Mouse (Mus musculus) lung, embryonic 16.5 days (tissue): ENCODE measurements around the gene Tctn3. TPM values are rescaled to one million over a fixed set of nuclear protein-coding genes. Genes with fewer than 3 reads are reported as not detected.

ENCODE experiments used
- ATAC-seq: fragments of 200-750 bp; cut with Nextera tagmentation; 2 replicates; pipeline ENCODE4 v1.8.0; 2017; ENCODE audit warnings: low read depth, mild to moderate bottlenecking, moderate library complexity
- H3K27ac ChIP-seq: fragments of 300-500 bp; sonication (generic); 2 replicates; pipeline ENCODE4 v1.5.1; 2014; ENCODE audit warnings: mild to moderate bottlenecking, control low read depth, low read length
- H3K27me3 ChIP-seq: fragments of 300-500 bp; sonication (generic); 2 replicates; pipeline ENCODE4 v1.6.1; 2014; ENCODE audit warnings: low read depth, low read length, mixed read lengths; ENCODE audit not compliant: control insufficient read depth, insufficient read depth
- H3K36me3 ChIP-seq: fragments of 300-500 bp; sonication (generic); 2 replicates; pipeline ENCODE4 v1.6.1; 2014; ENCODE audit warnings: low read length; ENCODE audit not compliant: control insufficient read depth, insufficient read depth
- H3K4me1 ChIP-seq: fragments of 300-500 bp; sonication (generic); replicated peaks from 2 replicates; pipeline ENCODE4 v1.6.1; 2014; ENCODE audit warnings: low read length, mixed read lengths; ENCODE audit not compliant: control insufficient read depth, insufficient read depth
- H3K4me2 ChIP-seq: fragments of 300-500 bp; sonication (generic); 2 replicates; pipeline ENCODE4 v1.6.1; 2014; ENCODE audit warnings: low read depth, low read length, control low read depth
- H3K4me3 ChIP-seq: fragments of 300-500 bp; sonication (generic); 2 replicates; pipeline ENCODE4 v1.5.1; 2014; ENCODE audit warnings: mild to moderate bottlenecking, low read length, control low read depth
- H3K9ac ChIP-seq: fragments of 300-500 bp; sonication (generic); 2 replicates; pipeline ENCODE4 v1.6.1; 2014; ENCODE audit warnings: low read length, control low read depth
- H3K9me3 ChIP-seq: fragments of 300-500 bp; sonication (generic); 2 replicates; pipeline ENCODE4 v1.6.1; 2016; ENCODE audit warnings: low read length; ENCODE audit not compliant: control insufficient read depth
- WGBS: fragments of 180-500 bp; shearing (Covaris S2); extraction: QIAGEN DNeasy Blood & Tissue Kit; methylation state at CpG from one replicate; pipeline ENCODE4 v1.1.7; 2014; 5-methylcytosine and 5-hydroxymethylcytosine counted together
- polyA plus RNA-seq: library from polyadenylated mRNA; unstranded; fragments of >200 nt; fragmentation: Nextera tagmentation; extraction: Ambion mirVana; gene quantifications from 2 replicates; pipeline ENCODE4 v1.2.1, GENCODE M21; 2015

Tctn3 gene
- polyA plus RNA-seq, 1 experiment from 2014 or later = 12.7 TPM

DNA sequence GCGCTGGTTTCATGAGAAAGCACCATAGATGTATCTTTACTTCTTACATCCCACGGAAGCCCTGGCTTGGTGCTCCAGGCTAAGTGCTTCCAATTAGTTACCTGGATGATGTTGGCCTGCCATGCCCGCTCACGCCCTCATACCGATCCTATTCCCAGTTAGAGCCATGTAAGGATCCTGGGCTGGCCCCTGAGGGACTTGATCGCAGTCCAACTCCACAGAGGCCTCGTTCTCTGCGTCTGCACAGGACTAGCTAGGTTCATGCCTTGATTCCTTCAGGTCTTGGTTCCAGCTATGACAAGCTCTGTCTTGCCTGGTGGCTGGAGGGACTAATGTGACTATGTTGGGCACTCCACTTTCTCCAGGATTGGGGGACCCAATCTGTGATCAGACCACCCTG lies 56.9 kb downstream of the Tctn3 start:
- H3K4me3 ChIP-seq = no peak overlapping the region
- no peaks in the 10 kb centered on the region for H3K9me3 ChIP-seq
- peaks cover 9% of the 10 kb centered on the region; the same call in 1 of the 2 replicates for H3K4me1 ChIP-seq
- H3K27ac ChIP-seq = peak overlapping the region; percentile 75; the same call in 1 of the 2 replicates
- H3K4me2 ChIP-seq = no peak overlapping the region
- no peak for ATAC-seq
- no peaks in the 10 kb centered on the region for H3K27me3 ChIP-seq
- H3K36me3 ChIP-seq = peaks cover 16% of the 10 kb centered on the region
- no peak overlapping the region for H3K9ac ChIP-seq
- WGBS = 88% methylated on average over 8 of the region's 8 CpGs

DNA sequence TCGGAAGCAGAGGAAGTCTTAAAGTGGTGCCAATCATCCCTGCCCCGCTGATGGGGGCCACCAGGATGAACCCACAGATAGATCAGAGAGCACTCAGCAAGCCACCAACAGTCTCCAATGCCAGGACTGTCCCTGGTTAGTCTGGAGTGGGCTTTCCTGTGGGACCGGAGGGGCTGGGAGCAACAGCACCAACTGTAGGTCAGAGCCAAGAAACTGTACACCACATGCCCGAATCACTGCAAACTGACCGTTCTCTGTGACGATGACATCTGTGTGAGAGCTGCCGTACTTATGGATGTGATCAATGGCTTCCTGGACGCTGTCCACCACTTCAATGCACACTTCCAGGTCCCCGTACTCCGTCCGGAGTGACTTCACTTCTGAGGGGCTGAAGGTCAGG lies 57.7 kb downstream of the Tctn3 start:
- Histone ChIP-seq H3K27ac (peak overlapping the region; percentile 75), H3K4me3 (no peak overlapping the region), H3K9me3 (no peaks in the 10 kb centered on the region), H3K27me3 (no peaks in the 10 kb centered on the region), H3K9ac (no peak overlapping the region), H3K4me1 (peaks cover 9% of the 10 kb centered on the region; the same call in 1 of the 2 replicates), H3K4me2 (no peak overlapping the region), H3K36me3 (peaks cover 16% of the 10 kb centered on the region)
- ATAC-seq = peak; percentile 60
- WGBS = 49% methylated on average over 11 of the region's 11 CpGs

DNA sequence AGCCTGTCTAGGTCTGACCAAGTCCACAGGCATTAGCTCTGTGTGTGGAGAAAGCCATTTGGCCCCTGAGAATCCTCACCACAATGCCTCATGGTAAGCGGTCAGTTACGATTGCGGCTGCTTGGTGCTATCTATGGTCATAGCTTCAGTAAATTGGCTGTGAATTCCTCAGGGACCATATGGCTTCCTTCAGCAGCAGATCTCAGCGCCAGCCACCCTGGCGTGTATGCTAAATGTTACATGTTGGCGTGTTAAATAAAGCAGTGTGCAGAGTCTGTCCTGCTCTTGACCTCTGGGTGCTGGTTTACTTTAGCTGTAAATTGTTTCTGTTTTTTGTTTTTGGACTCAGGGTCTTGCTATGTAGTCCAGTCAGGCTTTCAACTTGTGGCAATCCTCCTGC lies 58.2 kb downstream of the Tctn3 start:
- WGBS = 63% methylated on average over 6 of the region's 6 CpGs
- peak overlapping the region; percentile 3; the same call in 1 of the 2 replicates for H3K4me2 ChIP-seq
- ATAC-seq = peak; percentile 93

DNA sequence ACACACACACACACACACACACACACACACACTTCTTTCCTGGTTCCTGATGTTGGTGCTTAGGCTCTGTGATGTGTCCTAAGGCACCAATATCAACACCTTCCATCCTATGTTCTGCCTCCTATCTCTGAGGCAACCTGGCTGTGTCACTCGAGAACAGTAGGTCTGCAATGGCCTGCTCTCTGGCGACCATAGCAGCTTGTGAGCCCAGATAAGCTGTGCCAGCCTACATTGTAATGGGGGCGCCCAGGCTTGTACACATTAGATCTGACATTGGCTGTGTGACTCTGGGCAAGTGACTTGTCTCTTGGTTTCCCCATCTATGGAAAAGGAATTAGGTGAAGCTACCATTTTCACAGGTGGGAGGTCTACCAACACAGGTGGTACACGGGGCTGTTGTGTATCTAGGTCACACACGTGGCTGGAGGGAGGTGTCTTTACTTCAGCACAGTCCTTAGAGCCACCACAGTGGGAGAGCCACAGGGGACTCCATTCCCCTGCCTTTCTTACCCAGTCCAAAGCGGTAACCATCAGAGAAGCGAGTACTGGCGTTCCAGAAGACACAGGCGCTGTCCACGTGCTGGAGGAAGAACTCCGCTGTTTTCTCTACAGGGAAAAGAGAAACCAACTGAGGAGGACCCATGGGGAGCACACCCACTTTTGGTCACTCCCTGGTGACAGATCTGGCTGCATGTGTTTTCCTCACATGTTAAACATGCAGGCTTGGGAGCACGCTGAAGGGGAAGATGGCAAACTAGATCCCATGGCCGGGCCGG lies 58.8 kb downstream of the Tctn3 start:
- Histone ChIP-seq H3K4me1 (peaks cover 9% of the 10 kb centered on the region; the same call in 1 of the 2 replicates), H3K27me3 (no peaks in the 10 kb centered on the region), H3K4me3 (no peak overlapping the region), H3K27ac (peak overlapping the region; percentile 36; the same call in 1 of the 2 replicates), H3K36me3 (peaks cover 16% of the 10 kb centered on the region), H3K9ac (no peak overlapping the region), H3K9me3 (no peaks in the 10 kb centered on the region), H3K4me2 (peak overlapping the region; percentile 3; the same call in 1 of the 2 replicates)
- ATAC-seq = peak; percentile 55
- WGBS = 68% methylated on average over 14 of the region's 14 CpGs

More for the DNA sequence above, 58.2 kb downstream of the Tctn3 start:
- peak overlapping the region; percentile 75 for H3K27ac ChIP-seq
- no peaks in the 10 kb centered on the region for H3K27me3 ChIP-seq
- no peak overlapping the region for H3K9ac ChIP-seq
- H3K4me1 ChIP-seq = peaks cover 9% of the 10 kb centered on the region; the same call in 1 of the 2 replicates
- no peaks in the 10 kb centered on the region for H3K9me3 ChIP-seq
- no peak overlapping the region for H3K4me3 ChIP-seq
- peaks cover 16% of the 10 kb centered on the region for H3K36me3 ChIP-seq

DNA sequence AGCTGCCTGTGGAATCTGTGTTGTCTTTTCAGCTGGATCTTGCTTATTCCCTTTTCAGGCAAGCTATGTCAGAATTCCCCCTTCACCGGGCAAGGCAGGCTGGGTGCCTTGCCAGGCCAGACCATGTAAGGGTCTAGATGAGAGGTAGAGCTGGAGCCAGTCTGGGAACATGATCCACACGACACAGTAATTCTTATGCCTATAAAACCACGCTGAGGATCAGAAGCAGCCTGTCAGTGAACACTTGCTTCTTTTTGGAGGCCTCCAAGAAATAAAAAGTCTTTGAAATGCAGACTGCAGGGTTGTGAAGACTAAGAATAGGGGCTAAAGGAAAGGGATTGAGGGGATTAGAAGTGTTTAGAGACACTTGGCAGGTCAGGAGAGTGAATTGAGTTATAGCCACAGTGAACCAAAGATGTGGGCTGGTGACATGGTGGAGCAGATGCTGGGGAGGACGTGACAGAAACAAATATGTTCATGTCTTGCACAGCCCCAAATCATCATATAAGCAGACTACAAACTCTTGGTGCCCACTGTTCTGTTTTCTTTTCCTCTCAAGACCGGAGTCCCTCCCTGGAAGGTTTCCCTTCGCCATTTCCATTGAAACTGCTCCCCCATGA lies 62.4 kb downstream of the Tctn3 start:
- no peaks in the 10 kb centered on the region for H3K27me3 ChIP-seq
- no peak overlapping the region for H3K9ac ChIP-seq
- H3K36me3 ChIP-seq = 0 out of 2 replicates have a peak, but pooled peaks cover 5% of the 10 kb centered on the region
- H3K4me2 ChIP-seq = no peak overlapping the region
- H3K27ac ChIP-seq = peak overlapping the region; percentile 27; the same call in 1 of the 2 replicates
- no peak for ATAC-seq
- H3K4me3 ChIP-seq = no peak overlapping the region
- H3K9me3 ChIP-seq = no peaks in the 10 kb centered on the region
- peaks cover 3% of the 10 kb centered on the region; the same call in 1 of the 2 replicates for H3K4me1 ChIP-seq
- 53% methylated on average over 6 of the region's 6 CpGs for WGBS

DNA sequence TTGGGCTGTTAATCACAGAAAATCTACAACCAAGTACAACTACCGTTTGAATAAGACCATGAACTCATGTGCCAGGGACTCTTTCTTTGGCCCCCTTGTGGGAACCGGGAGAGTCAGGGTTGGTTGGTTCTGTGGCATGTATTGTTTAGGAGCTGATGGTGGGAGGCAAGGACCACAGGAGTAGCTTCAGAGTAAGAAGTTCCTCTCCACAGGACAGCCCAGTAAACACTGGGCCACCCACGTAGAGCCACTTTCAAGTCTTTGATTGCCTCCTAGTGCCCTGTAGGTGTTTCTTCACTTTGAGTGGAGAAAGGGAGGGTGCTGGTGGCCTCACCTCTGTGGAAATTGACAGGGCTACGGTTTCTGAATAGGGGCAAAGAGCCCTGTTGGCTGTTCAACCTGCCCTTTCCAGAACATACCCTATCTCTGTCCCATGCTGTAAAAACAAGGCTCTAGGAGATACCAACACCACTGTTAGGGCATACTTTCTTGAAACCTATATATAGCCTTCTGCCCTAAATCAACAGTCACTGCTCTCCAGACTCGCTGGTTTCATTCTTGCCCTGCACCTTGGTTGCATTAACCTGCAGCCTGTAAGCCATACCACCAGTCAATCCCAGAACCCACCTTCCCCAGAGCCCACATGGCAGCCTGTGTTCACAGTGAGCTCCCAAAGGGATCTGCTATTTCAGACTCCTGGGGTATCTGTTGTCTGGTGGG lies 63.1 kb downstream of the Tctn3 start:
- no peak overlapping the region for H3K4me2 ChIP-seq
- 0 out of 2 replicates have a peak, but pooled peaks cover 5% of the 10 kb centered on the region for H3K36me3 ChIP-seq
- H3K9me3 ChIP-seq = no peaks in the 10 kb centered on the region
- no peak overlapping the region for H3K4me3 ChIP-seq
- H3K27me3 ChIP-seq = no peaks in the 10 kb centered on the region
- no peak overlapping the region; the same call in none of the 2 replicates for H3K27ac ChIP-seq
- peaks cover 2% of the 10 kb centered on the region; the same call in 1 of the 2 replicates for H3K4me1 ChIP-seq
- 21% methylated on average over 5 of the region's 5 CpGs for WGBS
- H3K9ac ChIP-seq = no peak overlapping the region
- no peak for ATAC-seq

- Histone ChIP-seq H3K36me3 (0 out of 2 replicates have a peak, but pooled peaks cover 5% of the 10 kb centered on the region), H3K27me3 (no peaks in the 10 kb centered on the region), H3K9ac (no peak overlapping the region), H3K4me3 (no peak overlapping the region), H3K4me1 (peaks cover under 1% of the 10 kb centered on the region; the same call in 1 of the 2 replicates), H3K27ac (no peak overlapping the region), H3K4me2 (no peak overlapping the region), H3K9me3 (no peaks in the 10 kb centered on the region)
- no peak for ATAC-seq
- WGBS = 87% methylated on average over 6 of the region's 6 CpGs
These were observed 63.6 kb downstream of the Tctn3 start for GRCm38 (mm10) chr19:40548386-40548785.
